Mouse (Mus musculus) lung, embryonic 16.5 days (tissue): ENCODE measurements at regions not wholly inside any gene's neighbourhood (a gene's known extent, or its start where the extent isn't known, plus 50 kb on each side); places are given as distances from the start of the nearest gene placed in this dataset.

Experiments
- ATAC-seq: fragments of 200-750 bp; cut with Nextera tagmentation; 2 replicates; pipeline ENCODE4 v1.8.0; 2017; ENCODE audit warnings: low read depth, mild to moderate bottlenecking, moderate library complexity
- H3K27ac ChIP-seq: fragments of 300-500 bp; sonication (generic); 2 replicates; pipeline ENCODE4 v1.5.1; 2014; ENCODE audit warnings: mild to moderate bottlenecking, control low read depth, low read length
- H3K27me3 ChIP-seq: fragments of 300-500 bp; sonication (generic); 2 replicates; pipeline ENCODE4 v1.6.1; 2014; ENCODE audit warnings: low read depth, low read length, mixed read lengths; ENCODE audit not compliant: control insufficient read depth, insufficient read depth
- H3K36me3 ChIP-seq: fragments of 300-500 bp; sonication (generic); 2 replicates; pipeline ENCODE4 v1.6.1; 2014; ENCODE audit warnings: low read length; ENCODE audit not compliant: control insufficient read depth, insufficient read depth
- H3K4me1 ChIP-seq: fragments of 300-500 bp; sonication (generic); replicated peaks from 2 replicates; pipeline ENCODE4 v1.6.1; 2014; ENCODE audit warnings: low read length, mixed read lengths; ENCODE audit not compliant: control insufficient read depth, insufficient read depth
- H3K4me2 ChIP-seq: fragments of 300-500 bp; sonication (generic); 2 replicates; pipeline ENCODE4 v1.6.1; 2014; ENCODE audit warnings: low read depth, low read length, control low read depth
- H3K4me3 ChIP-seq: fragments of 300-500 bp; sonication (generic); 2 replicates; pipeline ENCODE4 v1.5.1; 2014; ENCODE audit warnings: mild to moderate bottlenecking, low read length, control low read depth
- H3K9ac ChIP-seq: fragments of 300-500 bp; sonication (generic); 2 replicates; pipeline ENCODE4 v1.6.1; 2014; ENCODE audit warnings: low read length, control low read depth
- H3K9me3 ChIP-seq: fragments of 300-500 bp; sonication (generic); 2 replicates; pipeline ENCODE4 v1.6.1; 2016; ENCODE audit warnings: low read length; ENCODE audit not compliant: control insufficient read depth
- WGBS: fragments of 180-500 bp; shearing (Covaris S2); extraction: QIAGEN DNeasy Blood & Tissue Kit; methylation state at CpG from one replicate; pipeline ENCODE4 v1.1.7; 2014; 5-methylcytosine and 5-hydroxymethylcytosine counted together

DNA sequence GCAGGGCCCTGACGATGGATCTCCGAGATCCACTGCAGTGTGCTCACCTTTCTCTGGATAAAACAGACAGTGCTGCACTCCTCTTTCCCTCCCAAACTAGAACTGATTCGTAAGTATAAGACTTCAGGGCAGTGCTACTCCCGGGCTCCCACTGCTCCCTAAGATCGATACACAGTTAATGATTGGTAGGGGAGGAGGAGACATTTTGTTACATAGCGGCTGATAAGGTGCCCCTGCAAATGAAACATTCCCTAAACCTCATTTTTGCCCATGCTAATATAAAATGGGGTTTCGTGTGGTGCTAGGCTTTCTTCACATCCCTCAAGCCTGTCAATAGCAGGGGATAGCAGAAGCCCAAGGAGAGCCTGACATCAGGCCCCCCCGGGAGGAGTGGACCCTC, 298.8 kb upstream of the Jarid2 start:
- no peaks in the 10 kb centered on the region for H3K36me3 ChIP-seq
- no peaks in the 10 kb centered on the region for H3K9me3 ChIP-seq
- ATAC-seq = no peak
- no peak overlapping the region for H3K4me2 ChIP-seq
- no peak overlapping the region for H3K4me3 ChIP-seq
- 77% methylated on average over 8 of the region's 8 CpGs for WGBS
- H3K4me1 ChIP-seq = no peaks in the 10 kb centered on the region
- H3K27ac ChIP-seq = no peak overlapping the region
- no peaks in the 10 kb centered on the region for H3K27me3 ChIP-seq
- H3K9ac ChIP-seq = no peak overlapping the region

DNA sequence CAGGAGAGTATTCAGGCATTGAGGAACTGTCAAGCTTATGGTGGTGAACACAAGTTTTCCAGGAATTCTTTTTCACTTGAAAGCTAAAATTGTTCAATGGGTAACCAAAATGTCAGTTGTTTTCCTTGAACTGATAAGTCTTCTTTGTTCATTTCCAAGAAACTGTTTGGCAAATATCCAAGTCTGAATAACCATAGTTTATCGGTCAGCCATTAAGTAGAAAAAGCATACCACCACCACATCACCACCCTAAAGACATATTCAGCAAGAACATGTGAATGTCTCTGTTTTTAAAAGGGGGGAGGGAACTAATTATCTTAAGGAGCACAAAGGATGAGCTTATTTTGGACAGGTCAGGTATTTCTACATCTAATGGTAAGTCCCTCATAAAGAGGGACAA, 291.6 kb upstream of the Jarid2 start:
- H3K9me3 ChIP-seq = 0 out of 2 replicates have a peak, but pooled peaks cover 3% of the 10 kb centered on the region
- H3K4me2 ChIP-seq = no peak overlapping the region
- no peaks in the 10 kb centered on the region for H3K4me1 ChIP-seq
- H3K4me3 ChIP-seq = no peak overlapping the region
- no peaks in the 10 kb centered on the region for H3K27me3 ChIP-seq
- ATAC-seq = no peak
- H3K9ac ChIP-seq = no peak overlapping the region
- 47% methylated on average over 1 of the region's 1 CpGs for WGBS
- H3K27ac ChIP-seq = no peak overlapping the region
- H3K36me3 ChIP-seq = no peaks in the 10 kb centered on the region

GRCm38 (mm10) chr13:44441061-44441460, 288.2 kb upstream of the Jarid2 start:
- 77% methylated on average over 3 of the region's 3 CpGs for WGBS
- no peak overlapping the region for H3K27ac ChIP-seq
- H3K4me1 ChIP-seq = no peaks in the 10 kb centered on the region
- H3K4me2 ChIP-seq = no peak overlapping the region
- H3K9me3 ChIP-seq = 0 out of 2 replicates have a peak, but pooled peaks cover 3% of the 10 kb centered on the region
- H3K4me3 ChIP-seq = no peak overlapping the region
- no peak overlapping the region for H3K9ac ChIP-seq
- no peak for ATAC-seq
- no peaks in the 10 kb centered on the region for H3K36me3 ChIP-seq
- no peaks in the 10 kb centered on the region for H3K27me3 ChIP-seq

- Histone ChIP-seq H3K9ac (no peak overlapping the region), H3K36me3 (no peaks in the 10 kb centered on the region), H3K9me3 (peaks cover 2% of the 10 kb centered on the region; the same call in 1 of the 2 replicates), H3K4me3 (no peak overlapping the region), H3K27ac (no peak overlapping the region), H3K4me2 (no peak overlapping the region), H3K27me3 (no peaks in the 10 kb centered on the region), H3K4me1 (no peaks in the 10 kb centered on the region)
- WGBS = 72% methylated on average over 1 of the region's 1 CpGs
- no peak for ATAC-seq
Measured at GRCm38 (mm10) chr13:44449216-44449830, 280.0 kb upstream of the Jarid2 start.

GRCm38 (mm10) chr13:44451224-44451623, 278.1 kb upstream of the Jarid2 start:
- no peak overlapping the region for H3K4me3 ChIP-seq
- no peak overlapping the region for H3K27ac ChIP-seq
- H3K4me2 ChIP-seq = no peak overlapping the region
- 88% methylated on average over 5 of the region's 5 CpGs for WGBS
- no peaks in the 10 kb centered on the region for H3K27me3 ChIP-seq
- no peak overlapping the region for H3K9ac ChIP-seq
- no peak for ATAC-seq
- H3K4me1 ChIP-seq = no peaks in the 10 kb centered on the region
- H3K36me3 ChIP-seq = no peaks in the 10 kb centered on the region
- peaks cover 2% of the 10 kb centered on the region; the same call in 1 of the 2 replicates for H3K9me3 ChIP-seq

DNA sequence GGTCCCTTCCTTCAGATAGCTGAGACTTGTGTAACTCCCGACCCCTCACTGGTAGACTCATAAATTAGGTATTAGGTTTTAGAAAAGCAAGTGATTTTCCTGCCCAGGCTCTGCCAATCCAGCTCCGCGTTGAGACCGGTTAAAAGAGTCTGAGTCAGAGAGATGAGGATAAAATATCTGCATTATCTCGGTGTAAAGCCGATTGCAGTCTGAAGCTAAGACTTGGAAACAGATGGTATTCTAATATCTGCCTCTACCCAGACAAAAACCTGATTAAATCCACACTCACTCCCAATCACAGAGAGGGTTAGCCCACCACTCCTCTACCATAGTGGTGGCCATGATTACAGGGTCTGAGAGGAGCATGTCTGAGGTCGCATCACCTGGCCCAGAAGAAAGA, 276.1 kb upstream of the Jarid2 start:
- WGBS = 87% methylated on average over 7 of the region's 7 CpGs
- no peak for ATAC-seq
- Histone ChIP-seq H3K4me2 (no peak overlapping the region), H3K36me3 (no peaks in the 10 kb centered on the region), H3K27ac (no peak overlapping the region), H3K4me1 (no peaks in the 10 kb centered on the region), H3K9me3 (peaks cover 2% of the 10 kb centered on the region; the same call in 1 of the 2 replicates), H3K9ac (no peak overlapping the region), H3K4me3 (no peak overlapping the region), H3K27me3 (no peaks in the 10 kb centered on the region)

GRCm38 (mm10) chr13:44454136-44454535, 275.1 kb upstream of the Jarid2 start:
- Histone ChIP-seq H3K27me3 (no peaks in the 10 kb centered on the region), H3K9ac (no peak overlapping the region), H3K4me1 (no peaks in the 10 kb centered on the region), H3K4me3 (no peak overlapping the region), H3K27ac (no peak overlapping the region), H3K36me3 (no peaks in the 10 kb centered on the region), H3K4me2 (no peak overlapping the region), H3K9me3 (no peaks in the 10 kb centered on the region)
- ATAC-seq = no peak
- 59% methylated on average over 9 of the region's 9 CpGs for WGBS

GRCm38 (mm10) chr13:44455193-44455592, 274.1 kb upstream of the Jarid2 start:
- WGBS = 52% methylated on average over 5 of the region's 5 CpGs
- Histone ChIP-seq H3K9me3 (no peaks in the 10 kb centered on the region), H3K27me3 (no peaks in the 10 kb centered on the region), H3K36me3 (no peaks in the 10 kb centered on the region), H3K4me1 (no peaks in the 10 kb centered on the region), H3K9ac (no peak overlapping the region), H3K4me3 (no peak overlapping the region), H3K4me2 (no peak overlapping the region), H3K27ac (peak overlapping the region; percentile 24; the same call in 1 of the 2 replicates)
- peak; percentile 75 for ATAC-seq

DNA sequence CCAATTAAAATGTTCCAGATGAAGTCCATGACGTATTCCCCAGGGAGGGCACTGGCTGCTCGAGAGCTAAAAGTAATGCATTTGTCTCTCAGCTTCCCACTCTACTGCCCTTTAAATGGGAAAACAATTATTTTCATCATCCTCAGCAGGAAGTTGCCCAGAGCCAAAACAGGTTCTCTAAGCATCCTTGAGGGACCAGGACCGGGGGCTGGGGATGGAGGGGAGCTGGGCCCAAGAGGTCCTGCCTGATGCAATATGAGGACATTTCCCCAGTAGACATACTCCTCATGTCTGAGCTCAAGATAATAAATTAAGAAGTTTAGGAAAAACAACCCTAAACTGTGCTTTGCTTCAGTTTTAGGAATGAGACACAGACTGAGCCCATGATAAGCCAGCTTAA, 270.5 kb upstream of the Jarid2 start:
- ATAC-seq = no peak
- H3K27ac ChIP-seq = no peak overlapping the region
- WGBS = 80% methylated on average over 3 of the region's 3 CpGs
- H3K4me3 ChIP-seq = no peak overlapping the region
- H3K9me3 ChIP-seq = no peaks in the 10 kb centered on the region
- H3K9ac ChIP-seq = no peak overlapping the region
- no peak overlapping the region for H3K4me2 ChIP-seq
- H3K4me1 ChIP-seq = no peaks in the 10 kb centered on the region
- H3K27me3 ChIP-seq = no peaks in the 10 kb centered on the region
- H3K36me3 ChIP-seq = no peaks in the 10 kb centered on the region

GRCm38 (mm10) chr13:44459148-44459547, 270.1 kb upstream of the Jarid2 start:
- no peaks in the 10 kb centered on the region for H3K36me3 ChIP-seq
- ATAC-seq = no peak
- H3K4me2 ChIP-seq = no peak overlapping the region
- H3K9ac ChIP-seq = no peak overlapping the region
- no peak overlapping the region for H3K27ac ChIP-seq
- no peaks in the 10 kb centered on the region for H3K27me3 ChIP-seq
- H3K4me3 ChIP-seq = no peak overlapping the region
- WGBS = 74% methylated on average over 4 of the region's 4 CpGs
- no peaks in the 10 kb centered on the region for H3K9me3 ChIP-seq
- no peaks in the 10 kb centered on the region for H3K4me1 ChIP-seq
